Mouse (Mus musculus) bone marrow, adult 2 months (tissue): Measurements from ENCODE around the gene 6030458C11Rik.

ENCODE experiments used
- CTCF ChIP-seq: fragments of 200-500 bp; IDR thresholded peaks from 2 replicates; pipeline ENCODE4 v1.5.1; 2011; ENCODE audit warnings: low read length, control low read depth; ENCODE audit not compliant: control insufficient read depth, insufficient read depth
- POLR2A ChIP-seq: fragments of 200-500 bp; IDR thresholded peaks from 2 replicates; pipeline ENCODE4 v1.6.1; 2011; ENCODE audit warnings: low read depth, mild to moderate bottlenecking, control low read depth, low read length, borderline replicate concordance; ENCODE audit not compliant: control insufficient read depth

DNA sequence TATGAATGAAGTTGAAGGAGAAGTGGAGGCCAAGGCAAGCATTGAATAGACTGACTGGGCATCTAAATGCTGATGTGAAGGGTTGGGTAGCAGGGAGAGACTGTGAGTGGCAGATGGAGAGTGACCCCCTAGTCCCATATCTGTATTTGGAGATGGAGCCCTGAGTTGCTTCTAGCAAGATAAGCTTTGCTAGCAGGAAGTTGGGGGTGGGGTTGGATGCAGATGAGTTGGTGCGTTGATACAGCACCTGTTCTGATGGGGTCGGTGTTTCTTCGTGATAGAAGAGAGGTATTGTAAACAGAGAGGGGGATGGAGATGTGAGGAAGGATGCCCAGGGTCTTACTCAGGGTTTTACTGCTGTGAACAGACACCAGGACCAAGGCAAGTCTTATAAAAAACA is 5.4 kb upstream of the 6030458C11Rik start:
- no peak for TF ChIP-seq POLR2A
- TF ChIP-seq CTCF: no peak
